Mouse (Mus musculus) G1E (cell line): ENCODE data around the gene Tnfrsf21.

Source experiments
- CTCF ChIP-seq: IDR thresholded peaks from 2 replicates; pipeline ENCODE4 v1.5.1; 2012; ENCODE audit warnings: low read depth, low read length, inconsistent platforms, mixed read lengths
- GATA1 ChIP-seq: IDR thresholded peaks from 2 replicates; pipeline ENCODE4 v1.6.1; 2012; ENCODE audit warnings: borderline replicate concordance, low read length, inconsistent platforms, mixed read lengths
- GATA2 ChIP-seq: IDR thresholded peaks from 2 replicates; pipeline ENCODE4 v1.6.1; 2012; ENCODE audit warnings: low read depth, low read length, inconsistent platforms, borderline replicate concordance
- POLR2AphosphoS5 ChIP-seq: IDR thresholded peaks from 2 replicates; pipeline ENCODE4 v1.6.1; 2012; ENCODE audit warnings: low read depth, low read length, inconsistent platforms; ENCODE audit not compliant: insufficient replicate concordance
- TAL1 ChIP-seq: conservative IDR thresholded peaks from 2 replicates; pipeline ENCODE4 v1.6.1; 2012; ENCODE audit warnings: low read depth, low read length, inconsistent platforms, mixed read lengths

DNA sequence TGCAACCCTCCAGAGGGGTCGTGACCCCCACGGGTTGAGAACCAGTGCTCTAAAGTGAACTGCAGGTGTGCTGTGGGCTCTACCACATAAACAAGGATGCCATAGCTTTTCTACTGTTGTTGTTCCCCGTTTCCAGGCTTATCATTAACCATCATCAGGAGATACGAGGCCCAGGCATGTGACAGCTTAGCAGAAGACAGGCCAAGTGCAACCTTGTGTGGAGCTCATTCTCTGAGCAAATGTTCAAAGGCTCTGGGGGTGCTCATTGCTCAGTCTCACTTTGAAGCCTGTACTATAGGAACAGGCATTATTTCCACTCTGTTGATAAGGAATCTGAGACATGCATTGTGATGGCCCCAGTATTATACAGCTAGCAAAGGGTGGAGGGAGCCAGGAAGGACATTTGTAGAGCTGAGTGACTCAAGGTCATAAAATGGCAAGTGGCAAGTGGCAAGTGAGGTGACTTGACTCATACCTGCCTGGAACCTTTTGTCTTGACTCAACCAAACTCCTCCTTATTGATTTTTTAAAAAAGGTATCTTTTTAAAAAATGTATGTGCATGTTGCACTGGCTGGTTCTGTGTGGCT is 80.8 kb downstream of the Tnfrsf21 start:
- no peak for TF ChIP-seq CTCF
- TF ChIP-seq GATA1, result no peak
- TF ChIP-seq POLR2AphosphoS5, result no peak
- no peak for TF ChIP-seq TAL1
- no peak for TF ChIP-seq GATA2
